ENCODE assay signal across 28 mouse cellular contexts in the genomic region with DNA sequence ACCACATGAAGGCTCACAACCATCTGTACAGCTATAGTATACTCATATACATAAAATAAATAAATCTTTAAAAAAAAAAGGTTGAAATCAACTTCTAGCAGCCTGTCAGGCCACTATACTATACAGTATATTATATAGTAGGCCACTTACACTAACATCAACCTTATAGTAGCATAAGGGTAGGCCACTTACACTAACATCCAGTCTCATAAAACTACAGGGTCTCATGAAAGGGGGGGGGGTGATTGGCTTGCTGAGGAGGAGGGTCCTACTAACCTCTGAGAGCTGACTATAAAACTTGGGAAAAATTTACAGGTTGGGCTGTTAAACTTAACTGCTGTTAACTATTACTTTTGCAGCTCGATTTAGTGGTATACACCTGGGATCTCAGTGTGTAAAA.
"Had no signal": no experiment of that assay in that cellular context is flagged by ENCODE, and none has a peak within 500 bp of the region (broad histone marks: within the 10 kb centered on the region; RNA-seq: fewer than 3 reads in every experiment).

No protein-coding gene starts in this region.

- H3K27me3 ChIP-seq: embryonic facial prominence, embryonic 12.5 days; embryonic facial prominence, embryonic 13.5 days; embryonic facial prominence, embryonic 15.5 days; forebrain, embryonic 12.5 days; forebrain, embryonic 13.5 days; forebrain, embryonic 15.5 days had no signal

- H3K9ac ChIP-seq: embryonic facial prominence, embryonic 12.5 days; embryonic facial prominence, embryonic 13.5 days; embryonic facial prominence, embryonic 15.5 days; forebrain, embryonic 12.5 days; forebrain, embryonic 13.5 days; forebrain, embryonic 15.5 days; forebrain, postnatal 0 days had no signal

- H3K36me3 ChIP-seq: embryonic facial prominence, embryonic 10.5 days; embryonic facial prominence, embryonic 12.5 days; embryonic facial prominence, embryonic 13.5 days; embryonic facial prominence, embryonic 15.5 days; forebrain, embryonic 10.5 days; forebrain, embryonic 12.5 days; forebrain, embryonic 15.5 days had no signal

- H3K4me3 ChIP-seq: embryonic facial prominence, embryonic 10.5 days; embryonic facial prominence, embryonic 12.5 days; embryonic facial prominence, embryonic 13.5 days; embryonic facial prominence, embryonic 15.5 days; erythroblast, embryonic 14.5 days; forebrain, embryonic 10.5 days; forebrain, embryonic 12.5 days; forebrain, embryonic 13.5 days; forebrain, embryonic 15.5 days; gastrocnemius, adult 2 months had no signal

- H3K9me3 ChIP-seq: embryonic facial prominence, embryonic 10.5 days; embryonic facial prominence, embryonic 12.5 days; embryonic facial prominence, embryonic 13.5 days; embryonic facial prominence, embryonic 15.5 days; forebrain, embryonic 10.5 days; forebrain, embryonic 12.5 days; forebrain, embryonic 13.5 days; forebrain, embryonic 15.5 days had no signal

- H3K4me2 ChIP-seq: embryonic facial prominence, embryonic 12.5 days; embryonic facial prominence, embryonic 13.5 days; embryonic facial prominence, embryonic 15.5 days; forebrain, embryonic 12.5 days; forebrain, embryonic 13.5 days; forebrain, embryonic 15.5 days had no signal

- H3K27ac ChIP-seq: embryonic facial prominence, embryonic 10.5 days; embryonic facial prominence, embryonic 12.5 days; embryonic facial prominence, embryonic 13.5 days; embryonic facial prominence, embryonic 15.5 days; forebrain, embryonic 10.5 days; forebrain, embryonic 12.5 days; forebrain, embryonic 13.5 days; forebrain, embryonic 15.5 days; gastrocnemius, adult 2 months had no signal

- DNase-seq: cerebellum, adult 18-20 months; cerebellum, adult 2 months; cerebellum, adult 8-10 months; cerebellum, adult 9-10 months; cerebellum, adult 9-11 months; cerebellum, postnatal 10 days; cerebellum, postnatal 14 days; cerebellum, postnatal 25 days; cerebellum, postnatal 36 days; embryo, embryonic 11 days; forebrain, postnatal 0 days; gastrocnemius, adult 2 months; gastrocnemius, postnatal 10 days; gastrocnemius, postnatal 14 days; gastrocnemius, postnatal 25 days; gastrocnemius, postnatal 36 days; heart, adult 18-20 months had no signal

- ATAC-seq: forebrain, embryonic 13.5 days; forebrain, embryonic 14.5 days; forebrain, embryonic 15.5 days; forebrain, embryonic 16.5 days; forebrain, postnatal 0 days had no signal
